Mouse (Mus musculus): ENCODE data around the gene Arhgap27.

GRCm38 (mm10) chr11:103356938-103357670, 6.4 kb downstream of the Arhgap27 start:
- TF ChIP-seq CTCF (IDR thresholded peaks at IDR 0.05) (no peak), POLR2A (IDR thresholded peaks at IDR 0.05; ENCODE audit: insufficient read depth, low read depth, low read length) (no peak)

All from heart, adult 2 months (tissue).